Mouse (Mus musculus): Measurements from ENCODE around the gene Zp2.

DNA sequence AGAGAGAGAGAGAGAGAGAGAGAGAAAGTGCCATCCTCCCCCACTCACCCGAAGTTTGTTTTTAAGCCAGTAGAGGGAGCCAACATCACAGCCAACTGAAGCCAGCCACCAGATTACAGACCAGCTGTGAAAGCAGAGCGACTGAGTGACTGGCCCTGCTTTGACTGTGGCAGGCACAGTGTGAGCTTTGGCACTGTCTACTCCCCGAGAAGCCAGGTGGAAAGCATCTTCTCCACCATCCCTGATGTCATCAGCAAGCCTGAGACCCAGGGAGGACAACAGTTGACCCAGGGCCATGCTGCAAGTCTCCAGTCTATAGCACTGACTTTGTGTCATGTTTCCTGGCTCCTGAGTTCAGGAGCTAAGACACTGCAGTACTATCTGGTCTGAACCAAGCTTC is 20.2 kb downstream of the Zp2 start:
- TF ChIP-seq CTCF (IDR thresholded peaks at IDR 0.05; ENCODE audit: borderline replicate concordance, control insufficient read depth, extremely low read depth, insufficient read depth, low read length, poor library complexity) (no peak), POLR2A (IDR thresholded peaks at IDR 0.05; ENCODE audit: control insufficient read depth, extremely low read depth, insufficient read depth, low read length, poor library complexity) (no peak)

Measured in thymus, adult 2 months (tissue).